In the genomic region with DNA sequence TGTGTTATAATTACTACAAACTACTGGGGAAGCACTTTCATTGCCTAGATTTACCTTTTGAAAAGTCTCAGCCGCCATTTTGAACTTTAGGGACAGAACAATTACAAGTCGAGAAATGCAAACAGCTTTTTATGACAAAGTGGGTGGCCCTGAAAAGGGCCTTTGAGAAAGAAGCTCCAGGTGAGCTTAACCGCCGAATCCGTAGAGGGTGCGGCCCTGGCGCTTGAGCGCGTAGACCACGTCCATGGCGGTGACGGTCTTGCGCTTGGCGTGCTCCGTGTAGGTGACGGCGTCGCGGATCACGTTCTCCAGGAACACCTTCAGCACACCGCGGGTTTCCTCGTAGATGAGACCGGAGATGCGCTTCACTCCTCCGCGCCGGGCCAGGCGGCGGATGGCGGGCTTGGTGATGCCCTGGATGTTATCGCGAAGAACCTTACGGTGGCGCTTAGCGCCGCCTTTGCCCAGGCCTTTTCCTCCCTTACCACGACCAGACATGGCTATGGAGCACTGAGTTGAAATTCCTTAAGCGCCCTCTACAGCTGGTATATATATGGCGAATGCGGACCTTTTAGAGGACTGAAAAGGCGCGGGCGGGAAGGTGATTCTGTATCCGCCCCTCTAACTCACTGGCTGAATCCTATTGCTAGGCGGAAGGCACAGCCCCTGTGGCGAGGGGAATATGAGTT, we compare ENCODE assay signal across 7 mouse cellular contexts. TPM values are rescaled to one million over a fixed set of nuclear protein-coding genes. Genes with fewer than 3 reads are reported as not detected.
A peak's percentile ranks its signal among the peaks of the same experiment; 100 is the strongest.
DNase-seq lines count a peak whose midpoint lies in the region; ATAC-seq lines count a peak whose summit lies in the region.
"Not testable (repeated sequence)": the region's sequence is repeated elsewhere in the genome, so short reads cannot be mapped to it uniquely, and the experiment has no call there.

A gene (minus strand): TSS at position 503 of the 689 bp plus-strand sequence.

- not testable (repeated sequence) for H3K27me3 ChIP-seq in embryonic facial prominence, embryonic 11.5 days (ENCODE audit: control insufficient read depth, insufficient read depth, low read length); limb, embryonic 10.5 days (ENCODE audit: low read depth, poor library complexity, severe bottlenecking); midbrain, embryonic 12.5 days

- peak; percentile 79 for ATAC-seq in embryonic facial prominence, embryonic 11.5 days (replicated peaks; ENCODE audit: insufficient number of reproducible peaks, low FRiP score, low TSS enrichment, low read depth)
- peak; percentile 86 for ATAC-seq in midbrain, embryonic 12.5 days (ENCODE audit: low FRiP score, low read depth)

- peak within 1 kb of the TSS; percentile 92 for H3K27ac ChIP-seq in embryonic facial prominence, embryonic 11.5 days (replicated peaks; ENCODE audit: low read depth, low read length)
- peak within 1 kb of the TSS; percentile 97 for H3K27ac ChIP-seq in limb, embryonic 10.5 days
- peak within 1 kb of the TSS; percentile 89 for H3K27ac ChIP-seq in midbrain, embryonic 12.5 days (replicated peaks)

- H3K9ac ChIP-seq in embryonic facial prominence, embryonic 11.5 days (replicated peaks; ENCODE audit: low read length), result peak within 1 kb of the TSS; percentile 65
- peak within 1 kb of the TSS; percentile 53 for H3K9ac ChIP-seq in midbrain, embryonic 12.5 days (replicated peaks)

- not testable (repeated sequence) for H3K4me1 ChIP-seq in embryonic facial prominence, embryonic 11.5 days (ENCODE audit: control insufficient read depth, insufficient read depth, low read length)
- H3K4me1 ChIP-seq in limb, embryonic 10.5 days, result peaks cover 22% of the 10 kb centered on the region
- H3K4me1 ChIP-seq in midbrain, embryonic 12.5 days, result peaks cover 17% of the 10 kb centered on the region

- peak within 1 kb of the TSS; percentile 40 for H3K4me3 ChIP-seq in embryonic facial prominence, embryonic 11.5 days (ENCODE audit: low read depth, low read length)
- peak within 1 kb of the TSS; percentile 52 for H3K4me3 ChIP-seq in limb, embryonic 10.5 days
- peak within 1 kb of the TSS; percentile 45 for H3K4me3 ChIP-seq in midbrain, embryonic 12.5 days

- not testable (repeated sequence) for H3K9me3 ChIP-seq in embryonic facial prominence, embryonic 11.5 days (replicated peaks; ENCODE audit: control insufficient read depth, low read length); limb, embryonic 10.5 days (replicated peaks); midbrain, embryonic 12.5 days

- WGBS in embryonic facial prominence, embryonic 11.5 days, result under 1% methylated on average over 47 of the region's 47 CpGs
- under 1% methylated on average over 47 of the region's 47 CpGs for whole genome bisulfite sequencing in limb, embryonic 10.5 days
- under 1% methylated on average over 47 of the region's 47 CpGs for WGBS in midbrain, embryonic 12.5 days

- peak; percentile 70 for DNase-seq in adrenal gland, postnatal 25 days
- DNase-seq in embryonic facial prominence, embryonic 11.5 days (ENCODE audit: low spot score), result peak; percentile 96
- DNase-seq in heart, adult 11 months, result peak; percentile 98
- DNase-seq in kidney, adult 18-20 months, result peak; percentile 74
- peak; percentile 95 for DNase-seq in limb, embryonic 10.5 days (ENCODE audit: low spot score)
- DNase-seq in skeletal muscle tissue, adult 2 months (ENCODE audit: low read depth, low spot score), result peak; percentile 80

- H3K4me2 ChIP-seq in embryonic facial prominence, embryonic 11.5 days (ENCODE audit: low read depth, low read length), result peak within 1 kb of the TSS; percentile 50
- peak within 1 kb of the TSS; percentile 58 for H3K4me2 ChIP-seq in midbrain, embryonic 12.5 days (replicated peaks)

- not testable (repeated sequence) for H3K36me3 ChIP-seq in embryonic facial prominence, embryonic 11.5 days (replicated peaks; ENCODE audit: control insufficient read depth, insufficient read depth, low read depth, low read length); limb, embryonic 10.5 days; midbrain, embryonic 12.5 days

RNA-seq across cellular contexts. Expression of the gene that starts here (rescaled TPM):
- 127 and 189 TPM in 2 replicates for total RNA-seq in adrenal gland, postnatal 25 days (2021)
- polyA plus RNA-seq in embryonic facial prominence, embryonic 11.5 days (2014; fragmentation: Nextera tagmentation; extraction: Ambion mirVana), result 1.3 TPM in 1 of 2 replicates, not detected in the other
- 0.73 and 1.3 TPM in 2 replicates for polyA plus RNA-seq in limb, embryonic 10.5 days (2016; fragmentation: Nextera tagmentation; extraction: Ambion mirVana)
- 0.85 and 1.7 TPM in 2 replicates for polyA plus RNA-seq in midbrain, embryonic 12.5 days (2016; fragmentation: Nextera tagmentation; extraction: Ambion mirVana)

Comparison
In these comparisons a context has a peak if more than half of its experiments do, and no peak if none do; other contexts are left out.
1. Peak in every context shown above with its lines: DNase-seq, ATAC-seq, H3K4me3 ChIP-seq and H3K27ac ChIP-seq.